Mouse (Mus musculus) kidney, embryonic 14.5 days (tissue): ENCODE results near the gene Tspan10. TPM values are rescaled to one million over a fixed set of nuclear protein-coding genes. Genes with fewer than 3 reads are reported as not detected.

ENCODE experiments used
- ATAC-seq: fragments of 200-750 bp; cut with Nextera tagmentation; 2 replicates; pipeline ENCODE4 v1.8.0; 2017; ENCODE audit warnings: moderate number of reproducible peaks, mild to moderate bottlenecking, moderate TSS enrichment, moderate library complexity; ENCODE audit not compliant: low FRiP score, low TSS enrichment
- H3K27ac ChIP-seq: fragments of 300-500 bp; sonication (generic); 2 replicates; pipeline ENCODE4 v1.5.1; 2014; ENCODE audit warnings: low read depth, mild to moderate bottlenecking, low read length, moderate library complexity, mixed read lengths
- H3K27me3 ChIP-seq: fragments of 300-500 bp; sonication (generic); 2 replicates; pipeline ENCODE4 v1.6.1; 2014; ENCODE audit warnings: mild to moderate bottlenecking, low read length; ENCODE audit not compliant: control insufficient read depth, insufficient read depth
- H3K36me3 ChIP-seq: fragments of 300-500 bp; sonication (generic); 2 replicates; pipeline ENCODE4 v1.6.1; 2014; ENCODE audit warnings: low read length, mixed read lengths; ENCODE audit not compliant: control insufficient read depth, insufficient read depth
- H3K4me1 ChIP-seq: fragments of 300-500 bp; sonication (generic); 2 replicates; pipeline ENCODE4 v1.6.1; 2014; ENCODE audit warnings: low read length, mixed read lengths; ENCODE audit not compliant: control insufficient read depth, insufficient read depth
- H3K4me2 ChIP-seq: fragments of 300-500 bp; sonication (generic); replicated peaks from 2 replicates; pipeline ENCODE4 v1.6.1; 2014; ENCODE audit warnings: low read depth, mild to moderate bottlenecking, low read length
- H3K4me3 ChIP-seq: fragments of 300-500 bp; sonication (generic); 2 replicates; pipeline ENCODE4 v1.5.1; 2014; ENCODE audit warnings: mild to moderate bottlenecking, low read length
- H3K9ac ChIP-seq: fragments of 300-500 bp; sonication (generic); 2 replicates; pipeline ENCODE4 v1.6.1; 2014; ENCODE audit warnings: low read depth, mild to moderate bottlenecking, low read length, moderate library complexity
- H3K9me3 ChIP-seq: fragments of 300-500 bp; sonication (generic); 2 replicates; pipeline ENCODE4 v1.6.1; 2016; ENCODE audit warnings: low read length; ENCODE audit not compliant: control insufficient read depth
- WGBS: fragments of 180-500 bp; shearing (Covaris S2); extraction: QIAGEN DNeasy Blood & Tissue Kit; methylation state at CpG from one replicate; pipeline ENCODE4 v1.1.7; 2014; 5-methylcytosine and 5-hydroxymethylcytosine counted together
- polyA plus RNA-seq: library from polyadenylated mRNA; unstranded; fragments of >200 nt; fragmentation: Nextera tagmentation; extraction: Ambion mirVana; gene quantifications from 2 replicates; pipeline ENCODE4 v1.2.1, GENCODE M21; 2014

The Tspan10 gene
- polyA plus RNA-seq, 1 experiment from 2014 or later, result not detected

DNA sequence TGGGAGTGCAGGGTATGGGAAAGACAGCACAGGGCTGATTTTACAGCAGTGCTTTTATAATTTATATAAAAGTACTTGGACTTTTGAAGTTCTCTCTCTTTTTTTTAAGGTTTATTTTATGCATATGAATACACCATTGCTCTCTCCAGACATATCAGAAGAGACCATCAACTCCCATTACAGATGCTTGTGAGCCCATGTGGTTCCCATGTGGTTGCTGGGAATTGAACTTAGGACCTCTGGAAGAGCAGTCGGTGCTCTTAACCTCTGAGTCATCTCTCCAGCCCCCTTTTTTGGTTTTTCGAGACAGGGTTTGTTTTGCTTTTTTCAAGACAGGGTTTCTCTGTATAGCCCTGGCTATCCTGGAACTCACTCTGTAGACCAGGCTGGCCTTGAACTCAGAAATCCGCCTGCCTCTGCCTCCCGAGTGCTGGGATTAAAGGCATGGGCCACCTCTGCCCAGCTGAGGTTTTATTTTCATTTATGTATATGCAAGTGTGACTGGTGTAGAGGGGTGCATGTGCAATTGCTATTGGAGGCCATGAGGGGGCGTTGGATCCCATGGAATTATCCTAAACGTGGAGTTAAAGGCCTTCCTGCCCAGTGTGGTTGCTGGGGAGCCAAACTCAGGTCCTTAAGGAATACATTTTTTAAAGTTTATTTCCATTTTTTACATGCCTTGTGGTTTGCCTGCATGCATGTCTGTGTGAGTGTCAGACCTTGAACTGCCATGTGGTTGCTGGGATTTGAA is 16.6 kb downstream of the Tspan10 start:
- no peak for ATAC-seq
- H3K27ac ChIP-seq, result no peak overlapping the region

GRCm38 (mm10) chr11:120463536-120463935 is 21.1 kb downstream of the Tspan10 start:
- WGBS, result 96% methylated on average over 2 of the region's 2 CpGs
- ATAC-seq, result no peak
- no peaks in the 10 kb centered on the region for H3K9me3 ChIP-seq
- no peak overlapping the region for H3K27ac ChIP-seq
- H3K4me1 ChIP-seq, result peaks cover 20% of the 10 kb centered on the region
- peaks cover 52% of the 10 kb centered on the region for H3K36me3 ChIP-seq
- no peak overlapping the region for H3K9ac ChIP-seq
- no peak overlapping the region for H3K4me3 ChIP-seq
- H3K4me2 ChIP-seq, result no peak overlapping the region
- H3K27me3 ChIP-seq, result no peaks in the 10 kb centered on the region

More for the DNA sequence above, 16.6 kb downstream of the Tspan10 start:
- peaks cover 37% of the 10 kb centered on the region for H3K36me3 ChIP-seq
- peak overlapping the region; percentile 93 for H3K4me2 ChIP-seq
- H3K4me3 ChIP-seq, result peak overlapping the region; percentile 86
- no peaks in the 10 kb centered on the region for H3K27me3 ChIP-seq
- WGBS, result 75% methylated on average over 6 of the region's 6 CpGs
- H3K4me1 ChIP-seq, result peaks cover 10% of the 10 kb centered on the region; the same call in 1 of the 2 replicates
- H3K9me3 ChIP-seq, result no peaks in the 10 kb centered on the region
- peak overlapping the region; percentile 89 for H3K9ac ChIP-seq

- Histone ChIP-seq H3K36me3 (peaks cover 52% of the 10 kb centered on the region), H3K9ac (no peak overlapping the region), H3K4me2 (no peak overlapping the region), H3K9me3 (no peaks in the 10 kb centered on the region), H3K4me1 (peaks cover 16% of the 10 kb centered on the region), H3K27ac (no peak overlapping the region), H3K4me3 (no peak overlapping the region), H3K27me3 (no peaks in the 10 kb centered on the region)
- no peak for ATAC-seq
- 90% methylated on average over 5 of the region's 5 CpGs for WGBS
Observed at GRCm38 (mm10) chr11:120464365-120464764, 21.9 kb downstream of the Tspan10 start.

DNA sequence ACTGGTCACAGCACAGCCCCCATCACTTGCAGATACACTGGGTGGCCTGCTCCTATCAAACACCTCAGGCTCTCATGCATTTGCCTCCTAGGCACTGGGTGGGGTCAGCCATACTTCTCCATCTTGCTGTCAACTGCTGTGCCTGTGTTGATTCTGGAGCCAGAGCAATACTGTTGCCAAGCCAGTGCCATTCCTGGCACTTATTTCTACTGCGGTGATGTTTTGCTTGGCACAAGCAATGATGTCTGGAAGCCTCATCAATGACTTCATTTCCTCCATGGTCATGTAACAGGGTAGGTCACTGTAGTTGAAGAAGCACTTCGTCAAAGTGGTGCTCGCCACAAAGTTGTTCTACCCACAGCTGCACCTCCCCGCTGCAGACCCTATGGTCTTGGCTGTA is 23.1 kb downstream of the Tspan10 start:
- WGBS, result 92% methylated on average over 4 of the region's 4 CpGs
- Histone ChIP-seq H3K9me3 (no peaks in the 10 kb centered on the region), H3K4me3 (no peak overlapping the region), H3K36me3 (peaks cover 55% of the 10 kb centered on the region), H3K27me3 (no peaks in the 10 kb centered on the region), H3K9ac (no peak overlapping the region), H3K4me1 (peaks cover 16% of the 10 kb centered on the region), H3K27ac (no peak overlapping the region), H3K4me2 (no peak overlapping the region)
- ATAC-seq, result no peak

GRCm38 (mm10) chr11:120467051-120467735 is 24.7 kb downstream of the Tspan10 start, which contains the start of gene Arl16:
Arl16 (minus strand) TSS chr11:120467607.
- no peaks in the 10 kb centered on the region for H3K27me3 ChIP-seq
- under 1% methylated on average over 53 of the region's 54 CpGs for WGBS
- peaks cover 56% of the 10 kb centered on the region for H3K36me3 ChIP-seq
- ATAC-seq, result peak; percentile 100
- H3K27ac ChIP-seq, result peak within 1 kb of the TSS; percentile 51; the same call in 1 of the 2 replicates
- peak within 1 kb of the TSS; percentile 86 for H3K9ac ChIP-seq
- peaks cover 16% of the 10 kb centered on the region for H3K4me1 ChIP-seq
- peak within 1 kb of the TSS; percentile 99 for H3K4me3 ChIP-seq
- H3K4me2 ChIP-seq, result peak within 1 kb of the TSS; percentile 97
- H3K9me3 ChIP-seq, result no peaks in the 10 kb centered on the region

- Histone ChIP-seq H3K27me3 (no peaks in the 10 kb centered on the region), H3K27ac (no peak overlapping the region)
- ATAC-seq, result peak; percentile 54
Observed at GRCm38 (mm10) chr11:120467736-120468092, 25.3 kb downstream of the Tspan10 start.

DNA sequence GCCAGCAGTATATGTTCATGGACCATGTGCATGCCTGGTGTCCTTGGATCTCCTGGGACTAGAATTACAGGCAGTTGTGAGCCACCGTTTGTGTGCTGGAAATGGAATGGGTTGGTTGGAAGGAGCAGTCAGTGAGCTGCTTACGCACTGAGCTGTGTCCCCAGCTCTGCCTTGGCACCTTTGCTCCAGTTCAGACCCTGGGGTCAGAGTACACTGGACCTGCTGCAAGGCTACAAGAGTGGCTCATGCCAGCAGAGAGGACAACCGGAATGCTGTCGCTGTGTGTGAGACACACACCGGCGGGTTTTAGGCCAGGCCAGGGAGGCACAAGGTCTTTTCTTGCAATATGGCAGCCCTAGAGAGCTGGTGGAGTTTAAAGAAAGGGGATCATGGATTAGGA is 29.6 kb downstream of the Tspan10 start:
- 96% methylated on average over 6 of the region's 6 CpGs for WGBS
- ATAC-seq, result no peak
- H3K9ac ChIP-seq, result no peak overlapping the region
- H3K36me3 ChIP-seq, result peaks cover 69% of the 10 kb centered on the region
- no peak overlapping the region for H3K4me3 ChIP-seq
- no peak overlapping the region for H3K4me2 ChIP-seq
- peaks cover 8% of the 10 kb centered on the region for H3K4me1 ChIP-seq
- no peaks in the 10 kb centered on the region for H3K9me3 ChIP-seq
- H3K27ac ChIP-seq, result no peak overlapping the region
- H3K27me3 ChIP-seq, result no peaks in the 10 kb centered on the region

More at GRCm38 (mm10) chr11:120467736-120468092, 25.3 kb downstream of the Tspan10 start:
- Histone ChIP-seq H3K4me3 (peak overlapping the region; percentile 99), H3K4me1 (peaks cover 16% of the 10 kb centered on the region), H3K9me3 (no peaks in the 10 kb centered on the region), H3K9ac (peak overlapping the region; percentile 86), H3K4me2 (peak overlapping the region; percentile 87), H3K36me3 (peaks cover 56% of the 10 kb centered on the region)
- under 1% methylated on average over 33 of the region's 33 CpGs for WGBS

- Histone ChIP-seq H3K36me3 (peaks cover 79% of the 10 kb centered on the region), H3K27ac (peak overlapping the region; percentile 70; the same call in 1 of the 2 replicates), H3K9ac (peak overlapping the region; percentile 94; the same call in 1 of the 2 replicates), H3K9me3 (no peaks in the 10 kb centered on the region), H3K27me3 (no peaks in the 10 kb centered on the region), H3K4me1 (0 out of 2 replicates have a peak, but pooled peaks cover 6% of the 10 kb centered on the region), H3K4me2 (peak overlapping the region; percentile 84), H3K4me3 (peak overlapping the region; percentile 89; the same call in 1 of the 2 replicates)
- no peak for ATAC-seq
- 87% methylated on average over 7 of the region's 7 CpGs for WGBS
Observed at GRCm38 (mm10) chr11:120483448-120483934, 41.0 kb downstream of the Tspan10 start.
